Mouse (Mus musculus) telencephalon, adult 2 months (tissue): ENCODE results near the gene Cwc15.
A peak's percentile ranks its signal among the peaks of the same experiment; 100 is the strongest.

ENCODE experiments used
- DNase-seq: peaks from one replicate; pipeline ENCODE4 v3.0.0-alpha.2; 2011; ENCODE audit warnings: low read depth, low spot score

Cwc15 gene

DNA sequence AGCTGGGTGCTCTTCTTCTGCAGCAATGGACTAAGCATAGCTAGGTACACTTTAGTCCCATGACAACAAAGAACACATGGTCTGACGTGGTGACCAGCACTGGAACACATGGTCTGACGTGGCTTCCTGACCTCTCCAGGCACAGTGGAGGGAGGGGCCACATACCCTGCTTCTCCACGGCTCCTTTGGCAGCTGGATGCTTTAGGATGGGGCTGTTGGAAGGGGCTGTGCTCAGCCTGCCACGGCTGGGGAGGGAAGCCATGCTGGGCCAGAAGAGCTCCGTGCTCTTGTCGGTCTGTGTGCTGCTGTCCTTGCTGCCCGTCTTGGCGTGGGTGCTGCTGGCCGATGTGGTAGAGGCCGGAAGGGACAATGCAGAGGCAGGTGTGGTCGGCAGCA, 47.9 kb downstream of the Cwc15 start:
- no peak for DNase-seq

DNA sequence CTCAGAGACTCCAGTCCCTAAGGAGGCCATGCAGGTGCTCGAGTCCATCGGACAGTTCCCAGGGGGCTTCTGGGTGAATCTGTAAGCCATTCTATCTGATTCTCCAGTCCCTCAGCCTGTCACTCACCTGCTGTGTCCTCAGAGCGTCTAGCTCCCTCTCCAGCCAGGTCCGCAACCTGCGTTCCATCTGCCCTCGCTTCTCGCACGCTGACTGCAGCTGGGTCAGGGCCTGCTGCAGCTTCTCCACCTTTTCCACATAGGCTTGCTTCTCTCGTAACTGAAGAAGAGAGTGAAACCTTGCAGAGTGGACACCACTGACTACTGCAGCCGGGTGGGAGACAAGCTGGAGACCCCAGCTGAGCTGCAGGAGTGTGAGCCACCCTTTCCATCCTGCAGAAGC, 57.9 kb downstream of the Cwc15 start:
- DNase-seq, result no peak

DNA sequence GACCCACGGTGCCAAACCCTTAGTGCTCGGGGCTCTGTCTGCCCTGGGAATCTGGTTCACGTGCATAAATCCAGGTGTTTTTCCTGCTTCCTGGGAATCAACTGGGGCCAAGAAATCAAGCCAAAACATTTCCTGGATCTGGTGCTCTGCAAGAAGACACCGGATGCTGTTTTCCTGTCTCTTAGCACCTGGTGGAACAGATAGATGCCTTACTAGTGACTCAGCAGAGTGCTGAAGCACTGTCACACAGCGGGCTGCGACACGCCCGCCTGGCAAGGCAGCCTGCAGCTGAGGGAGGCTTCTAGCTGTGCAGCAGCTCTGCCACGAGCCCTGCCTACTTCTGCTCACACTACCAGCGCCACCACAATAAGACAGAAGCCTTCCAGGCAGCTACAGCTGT, 59.0 kb downstream of the Cwc15 start:
- peak; percentile 69 for DNase-seq

DNA sequence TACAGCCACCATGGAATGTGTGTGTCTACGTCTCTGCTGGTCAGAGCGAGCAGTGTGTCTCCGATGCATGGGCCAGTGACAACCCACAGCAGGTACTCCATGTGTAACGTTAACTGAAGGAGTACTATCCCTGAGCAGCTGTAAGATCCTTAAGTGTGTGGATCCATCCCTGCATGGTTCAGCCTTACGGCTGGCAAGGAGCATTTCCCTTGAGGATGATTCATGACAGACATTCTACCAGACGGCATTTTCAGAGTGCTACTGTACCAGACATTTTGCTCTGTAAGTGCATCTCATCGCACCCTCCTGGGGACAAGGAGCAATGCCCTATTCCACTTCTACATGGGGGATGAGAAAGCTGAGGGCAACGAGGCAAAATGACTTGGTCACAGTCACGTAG, 59.6 kb downstream of the Cwc15 start:
- no peak for DNase-seq
